Comparison of ENCODE assay signal across 8 mouse cellular contexts in genomic region chr3:94456529-94457000, GRCm38 (mm10). TPM values are rescaled to one million over a fixed set of nuclear protein-coding genes. Genes with fewer than 3 reads are reported as not detected.
DNase-seq lines count a peak whose midpoint lies in the region; ATAC-seq lines count a peak whose summit lies in the region.

No protein-coding gene starts in this region.

- no peak overlapping the region for H3K27ac ChIP-seq in intestine, embryonic 15.5 days
- H3K27ac ChIP-seq in midbrain, embryonic 12.5 days (replicated peaks): no peak overlapping the region

- no peaks in the 10 kb centered on the region for H3K9me3 ChIP-seq in intestine, embryonic 15.5 days
- peaks cover 3% of the 10 kb centered on the region; the same call in 1 of the 2 replicates for H3K9me3 ChIP-seq in midbrain, embryonic 12.5 days

- H3K27me3 ChIP-seq in intestine, embryonic 15.5 days (replicated peaks): no peaks in the 10 kb centered on the region
- H3K27me3 ChIP-seq in midbrain, embryonic 12.5 days: peaks cover 9% of the 10 kb centered on the region

- intact Hi-C loops in gastrocnemius, postnatal 36 days (cut with DNase I): loop anchor here (2.0 to 5.0 kb wide), 3 partner anchors 46 to 146 kb away; no protein-coding TSS in a partner anchor
- intact Hi-C loops in left cerebral cortex, postnatal 4 days (cut with DNase I): loop anchor here (5.0 kb wide), 2 partner anchors 46 to 126 kb away; partner anchors contain the start of gene Snx27

- no peaks in the 10 kb centered on the region for H3K36me3 ChIP-seq in intestine, embryonic 15.5 days
- no peaks in the 10 kb centered on the region for H3K36me3 ChIP-seq in midbrain, embryonic 12.5 days

- H3K9ac ChIP-seq in intestine, embryonic 15.5 days: no peak overlapping the region
- no peak overlapping the region for H3K9ac ChIP-seq in midbrain, embryonic 12.5 days (replicated peaks)

- WGBS in intestine, embryonic 15.5 days: 2% methylated on average over 12 of the region's 12 CpGs
- WGBS in midbrain, embryonic 12.5 days: 2% methylated on average over 12 of the region's 12 CpGs

- peak overlapping the region; percentile 54 for H3K4me2 ChIP-seq in intestine, embryonic 15.5 days (replicated peaks)
- peak overlapping the region; percentile 46 for H3K4me2 ChIP-seq in midbrain, embryonic 12.5 days (replicated peaks)

- peak; percentile 51 to 71 for DNase-seq in urinary bladder, adult 18-20 months (ENCODE audit: low spot score in 2 of 2)
- no peak for DNase-seq in urinary bladder, adult 2 months (ENCODE audit: low spot score)
- DNase-seq in embryo, embryonic 11 days: peak; percentile 98
- DNase-seq in gastrocnemius, postnatal 36 days: peak; percentile 33 to 68
- DNase-seq in left cerebral cortex, postnatal 4 days: peak; percentile 89
- DNase-seq in skeletal muscle tissue, adult 2 months (ENCODE audit: low read depth, low spot score): peak; percentile 81

- ATAC-seq in intestine, embryonic 15.5 days: peak; percentile 94
- ATAC-seq in midbrain, embryonic 12.5 days (ENCODE audit: low FRiP score, low read depth): peak; percentile 90

- peak overlapping the region; percentile 16; the same call in 1 of the 2 replicates for H3K4me3 ChIP-seq in intestine, embryonic 15.5 days (replicated peaks)
- H3K4me3 ChIP-seq in midbrain, embryonic 12.5 days: peak overlapping the region; percentile 32

- H3K4me1 ChIP-seq in intestine, embryonic 15.5 days (replicated peaks): 0 out of 2 replicates have a peak, but pooled peaks cover 2% of the 10 kb centered on the region
- no peaks in the 10 kb centered on the region; the same call in 1 of the 2 replicates for H3K4me1 ChIP-seq in midbrain, embryonic 12.5 days

RNA-seq across cellular contexts. Expression of gene Oaz3, which starts 12.8 kb away (rescaled TPM):
- 0.29 and 0.43 TPM in 2 replicates for polyA plus RNA-seq in urinary bladder, adult 2 months (2012; rRNA removed)
- total RNA-seq in gastrocnemius, postnatal 36 days (2021): not detected
- polyA plus RNA-seq in intestine, embryonic 15.5 days (2015; fragmentation: Nextera tagmentation; extraction: Ambion mirVana): 0.36 and 0.48 TPM in 2 replicates
- not detected for total RNA-seq in left cerebral cortex, postnatal 4 days (2021)
- polyA plus RNA-seq in midbrain, embryonic 12.5 days (2016; fragmentation: Nextera tagmentation; extraction: Ambion mirVana): 1.1 and 1.6 TPM in 2 replicates

RNA-seq across cellular contexts. Expression of gene Mrpl9, which starts 13.4 kb away (rescaled TPM):
- 70.7 and 81.1 TPM in 2 replicates for polyA plus RNA-seq in urinary bladder, adult 2 months (2012; rRNA removed)
- total RNA-seq in gastrocnemius, postnatal 36 days (2021): 10 to 100 TPM; 34.6 to 34.7 TPM
- polyA plus RNA-seq in intestine, embryonic 15.5 days (2015; fragmentation: Nextera tagmentation; extraction: Ambion mirVana): 69.3 TPM in 2 replicates
- 10 to 100 TPM; 39.2 to 39.9 TPM for total RNA-seq in left cerebral cortex, postnatal 4 days (2021)
- polyA plus RNA-seq in midbrain, embryonic 12.5 days (2016; fragmentation: Nextera tagmentation; extraction: Ambion mirVana): 58.8 and 64.9 TPM in 2 replicates

RNA-seq across cellular contexts. Expression of gene Celf3, which starts 21.5 kb away (rescaled TPM):
- 0.83 and 1.1 TPM in 2 replicates for polyA plus RNA-seq in urinary bladder, adult 2 months (2012; rRNA removed)
- total RNA-seq in gastrocnemius, postnatal 36 days (2021): not detected
- polyA plus RNA-seq in intestine, embryonic 15.5 days (2015; fragmentation: Nextera tagmentation; extraction: Ambion mirVana): 26.0 and 28.1 TPM in 2 replicates
- 100 to 1,000 TPM; 243 to 274 TPM for total RNA-seq in left cerebral cortex, postnatal 4 days (2021)
- 222 and 240 TPM in 2 replicates for polyA plus RNA-seq in midbrain, embryonic 12.5 days (2016; fragmentation: Nextera tagmentation; extraction: Ambion mirVana)

RNA-seq across cellular contexts. Expression of gene Riiad1, which starts 23.6 kb away (rescaled TPM):
- 1.2 and 2.4 TPM in 2 replicates for polyA plus RNA-seq in urinary bladder, adult 2 months (2012; rRNA removed)
- 1 to 10 TPM; 5.5 to 8.3 TPM for total RNA-seq in gastrocnemius, postnatal 36 days (2021)
- polyA plus RNA-seq in intestine, embryonic 15.5 days (2015; fragmentation: Nextera tagmentation; extraction: Ambion mirVana): 5.5 and 5.6 TPM in 2 replicates
- 1 to 10 TPM; 6.4 to 7.1 TPM for total RNA-seq in left cerebral cortex, postnatal 4 days (2021)
- 15.8 and 19.0 TPM in 2 replicates for polyA plus RNA-seq in midbrain, embryonic 12.5 days (2016; fragmentation: Nextera tagmentation; extraction: Ambion mirVana)

RNA-seq across cellular contexts. Expression of gene Tdrkh, which starts 43.5 kb away (rescaled TPM):
- 2.2 and 2.3 TPM in 2 replicates for polyA plus RNA-seq in urinary bladder, adult 2 months (2012; rRNA removed)
- 1 to 10 TPM; 1.3 to 1.9 TPM for total RNA-seq in gastrocnemius, postnatal 36 days (2021)
- polyA plus RNA-seq in intestine, embryonic 15.5 days (2015; fragmentation: Nextera tagmentation; extraction: Ambion mirVana): 11.5 and 11.9 TPM in 2 replicates
- 10 to 100 TPM; 46.8 to 51.0 TPM for total RNA-seq in left cerebral cortex, postnatal 4 days (2021)
- polyA plus RNA-seq in midbrain, embryonic 12.5 days (2016; fragmentation: Nextera tagmentation; extraction: Ambion mirVana): 54.7 and 63.6 TPM in 2 replicates

Comparison
In these comparisons a context has a peak if more than half of its experiments do, and no peak if none do; other contexts are left out.
1. RNA of gene Celf3, which starts 21.5 kb away (polyA plus RNA-seq): 222 to 240 TPM in midbrain, embryonic 12.5 days and 26.0 to 28.1 TPM in intestine, embryonic 15.5 days; 0.83 to 1.1 TPM in urinary bladder, adult 2 months; every median in the first group is over 10 times any median in the second.